Mouse (Mus musculus): Measurements from ENCODE around the gene Nlgn2.

DNA sequence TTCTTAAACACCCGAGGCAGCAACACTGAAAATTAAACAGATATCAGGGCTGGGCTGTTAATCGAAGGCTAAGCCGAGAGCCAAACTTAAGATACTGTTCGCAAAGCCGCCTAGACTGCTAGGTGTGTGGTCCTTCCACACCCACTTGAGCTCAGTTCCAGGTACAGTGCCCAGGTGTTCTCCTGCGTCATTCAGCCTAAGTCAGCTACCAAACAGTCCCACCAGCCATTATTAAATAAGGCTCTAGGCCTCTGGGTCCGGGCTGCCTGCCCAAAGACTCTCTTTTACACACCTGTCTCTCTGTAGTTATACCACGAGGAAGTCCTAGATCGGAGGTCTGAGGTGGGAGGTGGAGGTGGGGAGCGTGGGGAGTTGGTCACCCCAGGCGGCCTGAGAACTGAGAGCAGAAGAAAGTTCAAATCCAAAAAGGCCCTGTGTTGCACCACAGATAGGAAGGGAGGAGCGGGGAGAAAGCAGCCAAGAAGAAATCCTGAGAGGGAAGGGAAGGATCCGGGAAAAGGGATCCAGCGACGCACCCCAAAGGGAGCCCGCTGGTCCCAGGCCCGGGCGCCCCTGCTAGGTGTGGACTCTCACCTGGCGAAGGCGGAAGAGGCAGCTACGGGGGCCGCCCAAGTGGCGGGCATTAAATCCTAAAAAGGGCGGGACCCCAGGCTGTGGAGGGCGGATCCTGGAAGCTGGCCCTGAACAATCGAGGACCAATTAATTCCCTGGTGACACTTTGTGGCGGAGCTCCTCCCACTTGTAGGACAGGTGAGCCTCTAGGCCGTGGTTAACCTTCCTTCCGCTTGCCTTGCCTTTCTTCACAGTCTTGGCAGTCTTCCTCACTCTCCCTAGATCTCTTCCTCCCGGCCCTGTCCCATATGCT lies 20.8 kb upstream of the Nlgn2 start, which contains the start of gene Tnk1:
- TF ChIP-seq CTCF (IDR thresholded peaks at IDR 0.05; ENCODE audit: insufficient read depth, low read length) (no peak), POLR2A (IDR thresholded peaks at IDR 0.05; ENCODE audit: borderline replicate concordance, extremely low read depth, low read depth, low read length) (peak; percentile 41; the same call in 1 of the 2 replicates)

Data from lung, adult 2 months (tissue).